Mouse (Mus musculus): Measurements from ENCODE around the gene Olfr671.
"Not testable (repeated sequence)": the region's sequence is repeated elsewhere in the genome, so short reads cannot be mapped to it uniquely, and the experiment has no call there.

The Olfr671 gene

GRCm38 (mm10) chr7:104979026-104979425 lies at the start of gene Olfr671:
Olfr671 (minus strand) TSS chr7:104979126.
- no peak for DNase-seq (ENCODE audit: low spot score in 2 of 2)

- DNase-seq (ENCODE audit: low spot score in 2 of 2): no peak
These were observed 49.4 kb upstream of the Olfr671 start, which contains the start of gene Olfr675 for GRCm38 (mm10) chr7:105028360-105028759. Olfr675 (minus strand) TSS chr7:105028460.

- DNase-seq (ENCODE audit: low spot score in 2 of 2): peak in 1 of 2 experiments; percentile 13
These were observed 43.6 kb upstream of the Olfr671 start for GRCm38 (mm10) chr7:105022530-105022929.

- no peak for DNase-seq (ENCODE audit: low spot score in 2 of 2)
These were observed 23.0 kb upstream of the Olfr671 start, which contains the start of gene Olfr672 for GRCm38 (mm10) chr7:105001929-105002328. Olfr672 (minus strand) TSS chr7:105002029.

- DNase-seq (ENCODE audit: low spot score in 2 of 2): not testable (repeated sequence)
These were observed 6.4 kb downstream of the Olfr671 start for GRCm38 (mm10) chr7:104972507-104972906.

- no peak for DNase-seq (ENCODE audit: low spot score in 2 of 2)
These were observed 16.4 kb downstream of the Olfr671 start, which contains the start of gene Olfr670 for GRCm38 (mm10) chr7:104962520-104962919. Olfr670 (minus strand) TSS chr7:104962620.

GRCm38 (mm10) chr7:104950234-104950633 lies 28.7 kb downstream of the Olfr671 start:
- not testable (repeated sequence) for DNase-seq (ENCODE audit: low spot score in 2 of 2)

GRCm38 (mm10) chr7:104933940-104934339 lies 45.0 kb downstream of the Olfr671 start, which contains the start of gene Olfr669:
Olfr669 (plus strand) TSS chr7:104934240.
- no peak for DNase-seq (ENCODE audit: low spot score in 2 of 2)

GRCm38 (mm10) chr7:104927957-104928356 lies 51.0 kb downstream of the Olfr671 start, which contains the start of gene Olfr668:
Olfr668 (minus strand) TSS chr7:104928057.
- DNase-seq (ENCODE audit: low spot score in 2 of 2): no peak
